Mouse (Mus musculus) embryo, embryonic 10 days (tissue): ENCODE measurements at regions not wholly inside any gene's neighbourhood (a gene's known extent, or its start where the extent isn't known, plus 50 kb on each side); places are given as distances from the start of the nearest gene placed in this dataset.

ENCODE experiments used
- DNase-seq: peaks from one replicate; pipeline ENCODE4 v3.0.0-alpha.2; 2015; ENCODE audit warnings: low spot score

DNA sequence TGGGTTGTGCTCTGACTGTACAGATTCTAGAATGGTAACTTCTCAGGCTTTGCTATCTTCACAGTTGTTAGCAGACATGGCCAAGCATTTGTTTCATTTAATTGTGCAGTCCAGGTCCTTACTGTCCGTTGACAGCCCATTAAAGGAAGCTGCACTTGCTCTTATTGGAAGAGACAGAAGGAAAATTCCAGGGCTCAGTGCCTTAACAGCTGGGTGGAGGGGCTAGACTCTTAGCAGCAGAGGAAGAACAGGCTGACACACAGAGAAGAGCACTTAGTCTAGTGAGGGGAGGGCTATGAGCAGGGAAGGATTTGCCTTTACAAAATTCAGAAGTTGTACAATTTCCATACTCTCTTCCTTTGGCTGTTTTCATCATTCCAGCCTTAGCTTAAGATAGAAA is 161.5 kb upstream of the Ghitm start:
- DNase-seq, result no peak

DNA sequence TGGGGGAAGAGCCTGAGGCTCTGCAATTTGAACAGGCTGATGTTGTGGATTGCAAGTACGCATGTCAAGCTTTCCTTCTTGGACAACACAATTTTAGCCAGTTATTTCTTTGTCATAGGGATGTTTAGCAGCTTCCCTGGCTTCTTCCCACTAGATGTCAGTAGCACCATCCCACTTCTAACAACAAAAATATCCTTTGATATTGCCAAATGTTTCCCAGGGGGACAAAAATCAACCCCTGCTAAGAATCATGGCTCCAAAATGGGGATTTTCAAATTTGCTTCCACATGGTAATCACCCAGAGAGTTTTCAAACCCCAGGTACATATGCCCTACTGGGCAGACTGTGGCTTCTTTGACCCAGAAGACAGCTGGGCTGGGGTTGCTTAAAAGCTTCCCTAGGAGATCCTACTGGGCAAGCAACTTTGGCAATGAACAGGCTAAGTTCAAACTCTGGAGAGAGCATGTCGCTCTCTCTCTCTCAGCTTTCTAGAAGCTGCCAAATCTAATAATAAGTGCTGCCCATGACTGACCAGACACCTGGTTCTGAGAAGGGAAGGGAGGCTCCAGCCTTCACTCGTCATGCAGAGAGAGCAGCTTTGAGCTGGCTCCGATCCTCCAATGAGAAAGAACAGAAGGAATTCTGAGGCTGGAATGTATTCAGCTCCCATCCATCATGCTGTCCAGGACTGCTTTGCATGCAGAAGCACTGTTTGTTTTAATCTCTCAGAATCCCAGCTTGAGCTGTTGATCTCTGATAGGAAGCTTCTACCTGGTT is 157.2 kb upstream of the Ghitm start:
- DNase-seq, result peak; percentile 20

- DNase-seq, result peak; percentile 32
Measured at GRCm38 (mm10) chr14:37284391-37284790, 149.3 kb upstream of the Ghitm start.

DNA sequence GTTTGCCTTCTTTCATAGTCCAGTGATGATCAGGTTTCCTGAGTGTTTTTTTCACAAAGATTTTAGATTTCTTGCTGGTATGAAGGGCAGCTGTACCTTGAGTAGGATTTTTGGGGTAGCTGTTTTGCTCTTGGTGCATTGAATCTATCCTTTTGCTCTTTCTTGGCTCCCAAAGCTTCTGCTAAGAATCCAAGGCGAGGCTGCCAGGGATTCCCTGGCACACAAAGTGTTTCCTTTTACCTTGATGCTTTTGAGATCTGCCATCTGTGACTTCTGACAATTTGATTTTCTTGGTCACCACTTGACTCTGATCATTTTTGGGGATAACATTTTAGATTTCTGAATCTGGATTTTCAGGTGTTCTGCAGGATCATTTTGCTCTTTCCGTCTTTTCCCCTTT is 144.3 kb upstream of the Ghitm start:
- no peak for DNase-seq

GRCm38 (mm10) chr14:37276728-37277695 is 141.9 kb upstream of the Ghitm start:
- peak; percentile 41 for DNase-seq

DNA sequence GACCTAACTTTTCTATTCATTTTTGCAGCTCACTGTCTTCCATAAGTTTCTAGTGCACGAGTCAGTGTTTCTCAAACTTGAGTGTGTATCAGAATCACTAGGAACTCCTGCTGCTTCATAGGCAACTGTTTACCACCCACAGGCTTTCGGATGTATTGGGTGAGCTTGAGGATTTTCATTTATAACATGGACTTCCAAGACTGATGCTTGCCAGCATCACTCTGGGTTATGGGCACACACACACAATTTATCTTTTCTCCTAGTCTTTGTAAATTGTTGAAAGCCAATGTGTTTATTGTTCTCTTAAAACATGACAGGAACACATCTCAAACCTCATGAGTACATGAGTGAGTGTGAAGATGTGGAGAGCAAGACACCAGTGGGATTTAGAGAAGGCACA is 137.0 kb upstream of the Ghitm start:
- no peak for DNase-seq

DNA sequence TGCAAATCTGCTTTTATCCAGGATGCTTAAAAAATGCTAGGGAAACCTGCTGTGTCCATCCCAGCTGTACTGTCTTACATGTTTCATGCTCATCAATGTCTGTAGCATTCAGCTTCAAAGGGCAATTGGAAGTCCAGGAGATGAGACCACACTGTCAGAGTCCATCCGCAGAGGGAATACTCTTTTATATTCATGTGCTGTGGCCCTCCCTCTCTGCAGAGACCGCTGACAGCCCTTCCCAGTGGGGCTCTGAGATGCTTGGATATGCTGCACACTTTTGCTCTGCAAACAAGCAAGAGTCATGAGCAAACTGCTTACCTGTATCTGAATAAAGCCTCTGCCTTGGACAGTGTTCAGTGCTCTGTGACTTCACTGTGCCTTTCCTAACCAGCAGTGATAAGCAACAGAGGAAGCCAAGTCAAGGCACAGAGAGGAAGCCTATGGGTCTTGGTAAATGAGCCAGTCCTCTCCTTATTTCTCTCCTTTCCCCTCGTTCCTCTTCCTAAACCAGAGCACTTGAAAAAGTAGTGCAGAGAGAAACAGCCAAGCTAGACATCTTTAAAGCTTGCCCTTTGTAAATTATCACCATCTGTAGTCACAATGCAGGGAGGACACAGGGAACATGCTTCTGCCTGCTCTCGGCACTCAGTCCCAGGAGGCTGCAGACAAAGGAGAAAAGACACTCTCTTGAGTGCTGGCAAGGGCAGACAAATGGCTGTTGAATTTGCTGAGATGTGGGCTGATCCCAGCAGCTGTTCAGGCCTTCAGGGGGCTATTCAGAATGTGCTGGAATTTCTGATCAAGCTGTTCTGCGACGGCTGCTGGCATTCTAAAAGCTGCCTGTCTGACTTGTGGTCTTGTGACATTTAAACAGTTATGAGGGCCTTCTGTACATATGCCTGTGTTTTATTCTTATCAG is 136.2 kb upstream of the Ghitm start:
- DNase-seq, result peak; percentile 52

DNA sequence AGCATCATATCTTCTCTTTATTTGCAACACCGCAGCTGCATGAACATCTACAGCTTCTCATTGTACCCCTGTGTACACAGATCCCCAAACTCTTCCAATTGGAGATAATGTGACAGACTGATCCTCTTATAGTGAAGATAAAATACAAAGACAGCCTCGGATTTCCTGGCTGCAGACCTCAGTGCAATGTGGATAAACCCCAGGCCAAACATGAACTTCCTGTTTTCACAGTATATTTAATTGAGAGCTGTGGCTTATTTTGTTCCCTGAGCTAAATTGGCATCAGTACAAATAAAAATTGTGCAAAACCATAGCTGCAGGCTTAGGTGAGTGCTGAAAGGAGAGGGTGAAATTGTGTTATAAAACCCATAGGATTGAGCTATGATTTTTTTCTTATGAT is 134.8 kb upstream of the Ghitm start:
- no peak for DNase-seq

DNA sequence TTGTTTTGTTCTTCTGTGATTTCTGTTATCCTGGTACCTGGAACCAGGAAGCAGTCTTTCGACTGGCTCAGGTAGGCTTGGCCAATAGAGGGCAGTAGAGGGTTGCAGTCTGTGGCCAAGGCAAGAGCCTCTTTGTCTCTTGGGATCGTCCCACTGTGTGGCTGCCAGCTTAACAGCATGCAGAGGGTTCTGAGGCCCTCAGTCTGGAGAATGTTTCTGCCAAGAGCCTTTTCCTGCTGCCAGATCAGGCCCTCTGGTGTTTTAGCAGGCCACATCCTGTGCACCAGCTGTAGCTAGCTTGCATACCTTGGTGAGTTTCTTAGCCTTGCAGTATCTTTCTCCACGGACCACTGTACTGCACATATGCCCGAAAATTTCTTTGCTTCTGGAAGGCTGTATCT is 103.6 kb upstream of the Ghitm start:
- DNase-seq, result peak; percentile 86

DNA sequence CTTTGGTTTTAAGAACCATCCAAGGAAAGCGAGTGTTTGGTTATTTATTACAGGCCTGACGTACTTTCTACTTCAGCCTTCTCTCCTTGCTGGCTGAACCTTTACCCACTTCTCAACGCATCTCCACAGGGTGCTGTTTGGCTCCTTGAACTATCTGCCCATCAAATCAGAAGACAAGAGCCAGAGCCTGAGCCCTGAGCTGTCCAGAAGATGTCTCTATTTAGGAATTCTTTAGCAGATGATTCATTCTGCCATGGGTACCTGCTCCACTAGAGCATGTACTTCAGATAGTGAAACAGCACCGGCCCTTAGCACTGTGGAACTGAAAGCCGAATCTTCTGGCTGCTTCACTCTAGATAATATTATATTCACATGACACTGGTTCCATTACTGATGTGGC is 102.1 kb upstream of the Ghitm start:
- DNase-seq, result no peak

- DNase-seq, result no peak
Measured at GRCm38 (mm10) chr14:37208256-37208655, 73.2 kb upstream of the Ghitm start.

DNA sequence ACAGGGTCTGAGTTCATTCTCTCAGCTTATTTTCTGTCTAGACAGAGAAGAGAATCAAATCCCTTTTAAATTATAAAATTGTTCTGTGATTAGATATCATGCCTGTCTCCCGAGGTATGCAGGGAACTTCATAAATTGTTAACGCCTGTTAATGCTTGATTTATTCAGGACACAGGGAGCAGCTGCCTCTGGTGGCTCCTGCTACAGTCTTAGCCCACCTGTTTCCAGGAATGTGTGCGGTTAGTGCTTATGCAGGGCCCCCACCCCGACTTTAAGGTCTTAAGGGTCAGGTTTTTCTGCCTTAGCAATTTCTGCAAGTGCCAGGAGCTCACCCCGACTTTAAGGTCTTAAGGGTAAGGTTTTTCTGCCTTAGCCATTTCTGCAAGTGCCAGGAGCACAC is 54.7 kb upstream of the Ghitm start:
- no peak for DNase-seq
